Mouse (Mus musculus) gastrocnemius, postnatal 14 days (tissue): ENCODE data around the gene Dock2. TPM values are rescaled to one million over a fixed set of nuclear protein-coding genes. Genes with fewer than 3 reads are reported as not detected.
"Not testable (repeated sequence)": the region's sequence is repeated elsewhere in the genome, so short reads cannot be mapped to it uniquely, and the experiment has no call there.

Source experiments
- DNase-seq: peaks from one replicate; pipeline ENCODE4 v3.0.0; 2021; ENCODE audit warnings: mixed read lengths
- intact Hi-C: fragments of 180-260 bp; cut with DNase I; formaldehyde crosslinking; loops from one replicate; pipeline ENCODE4 v1.15.1; 2025; ENCODE audit warnings: low total_unique reads
- long read RNA-seq, 2 experiments: library from polyadenylated mRNA; stranded (forward); transcript quantifications; one replicate each; pipeline ENCODE4 v2.0.0; 2021
- total RNA-seq, 2 experiments: library from RNA; stranded (reverse); gene quantifications; 2 replicates each; pipeline ENCODE4 v1.2.3; 2021

Gene Dock2
- total RNA-seq = 1 to 10 TPM in 1 of 2 experiments, under 1 TPM in 1; 1.00 to 1.1 TPM
- long read RNA-seq, experiment 1, partial matches to known transcripts = 1 of 1 reads
- long read RNA-seq, experiment 1, other reads (novel, unspliced or antisense) = 0 of 1 reads
- long read RNA-seq, experiment 2 = 0 reads

GRCm38 (mm10) chr11:34783587-34784043 is at the start of gene Dock2:
Dock2 (minus strand) TSS chr11:34783892.
- intact Hi-C loops = no loop called here

DNA sequence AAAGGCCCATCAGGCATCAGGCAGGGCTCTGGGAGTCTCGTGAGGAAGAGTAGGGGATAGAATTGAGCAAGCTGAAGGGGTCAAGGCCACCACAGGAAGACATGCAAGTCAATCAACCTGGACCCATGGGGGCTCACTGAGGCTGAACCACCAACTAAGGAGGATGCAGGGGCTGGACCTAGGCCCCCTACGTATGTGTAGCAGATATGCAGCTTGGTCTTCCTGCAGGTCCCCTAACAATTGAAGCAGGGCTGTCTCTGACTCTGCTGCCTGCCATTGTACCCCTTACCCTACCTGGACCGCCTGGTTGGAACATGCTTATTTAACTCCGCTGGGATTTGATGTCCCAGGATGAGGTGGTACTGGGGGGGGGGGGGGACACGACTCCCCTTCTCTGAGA is 49.0 kb upstream of the Dock2 start:
- intact Hi-C loops = no loop called here
- DNase-seq = no peak

More at GRCm38 (mm10) chr11:34783587-34784043, at the start of gene Dock2:
- no peak for DNase-seq

DNA sequence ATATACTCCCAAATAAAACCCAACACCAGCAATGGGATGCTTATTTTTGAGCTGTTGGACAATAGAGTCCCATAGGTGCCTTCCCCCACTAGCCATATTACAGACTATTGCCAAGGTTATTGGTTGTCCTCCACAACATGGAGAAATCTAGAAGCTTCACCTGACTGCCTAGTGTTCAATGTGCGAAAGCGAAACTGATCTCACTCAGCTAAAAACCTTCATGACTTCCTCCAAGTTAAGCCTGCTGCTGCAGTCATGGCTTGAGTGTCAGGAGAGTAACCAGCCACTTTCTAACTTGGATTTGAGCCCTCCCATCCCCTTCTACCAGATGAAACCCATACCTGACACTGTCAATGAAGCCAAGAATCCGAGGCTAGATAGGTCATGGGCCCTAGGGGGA is 44.1 kb upstream of the Dock2 start:
- DNase-seq = no peak
- intact Hi-C loops = no loop called here

DNA sequence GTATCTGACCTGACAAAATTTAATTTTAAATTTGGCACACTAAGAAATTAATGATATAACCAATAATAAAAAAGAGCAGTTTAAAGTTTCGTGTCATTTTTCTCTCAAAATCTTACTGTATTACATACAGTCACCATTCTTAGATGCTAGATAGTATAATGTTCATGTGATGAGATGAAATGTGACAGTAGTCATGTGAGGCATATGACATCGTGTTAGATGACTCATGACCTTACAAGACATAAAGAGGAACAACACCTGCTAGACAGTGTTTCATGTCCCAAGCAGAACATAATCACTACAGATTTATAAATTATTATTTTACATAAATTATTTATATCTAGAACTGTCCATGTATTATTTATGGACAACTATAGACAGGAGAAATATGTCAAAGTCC is 43.2 kb upstream of the Dock2 start:
- DNase-seq = no peak
- intact Hi-C loops = no loop called here

- intact Hi-C loops = no loop called here
- no peak for DNase-seq
These were observed 41.1 kb upstream of the Dock2 start for GRCm38 (mm10) chr11:34824791-34825190.

DNA sequence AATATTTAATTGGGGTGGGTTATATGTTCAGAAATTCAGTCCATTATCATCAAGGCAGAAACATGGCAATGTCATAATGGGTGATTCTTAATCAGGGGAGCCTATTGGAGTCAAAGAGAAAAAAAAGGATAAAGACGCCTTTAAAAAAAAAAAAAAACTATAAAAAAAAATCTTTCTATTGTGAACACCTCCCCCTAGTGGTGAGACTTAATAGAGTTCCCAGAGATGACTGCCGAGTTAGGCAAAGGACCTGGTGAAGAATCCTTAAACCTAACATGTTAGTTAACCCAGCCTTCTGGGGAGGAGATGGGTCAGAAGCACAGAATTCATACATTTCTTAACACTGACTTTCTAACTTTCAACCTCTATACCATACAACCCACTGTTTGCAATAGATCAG is 31.1 kb upstream of the Dock2 start:
- DNase-seq = no peak
- intact Hi-C loops = loop anchor here (5.0 kb wide), 1 partner anchor 587 kb away; no protein-coding TSS in a partner anchor

- intact Hi-C loops = no loop called here
- no peak for DNase-seq
These were observed 30.6 kb upstream of the Dock2 start for GRCm38 (mm10) chr11:34814319-34814718.

GRCm38 (mm10) chr11:34805026-34805425 is 21.3 kb upstream of the Dock2 start:
- intact Hi-C loops, DNase-seq: not testable (repeated sequence)

- DNase-seq, intact Hi-C loops: not testable (repeated sequence)
These were observed 14.4 kb upstream of the Dock2 start for GRCm38 (mm10) chr11:34798066-34798465.

DNA sequence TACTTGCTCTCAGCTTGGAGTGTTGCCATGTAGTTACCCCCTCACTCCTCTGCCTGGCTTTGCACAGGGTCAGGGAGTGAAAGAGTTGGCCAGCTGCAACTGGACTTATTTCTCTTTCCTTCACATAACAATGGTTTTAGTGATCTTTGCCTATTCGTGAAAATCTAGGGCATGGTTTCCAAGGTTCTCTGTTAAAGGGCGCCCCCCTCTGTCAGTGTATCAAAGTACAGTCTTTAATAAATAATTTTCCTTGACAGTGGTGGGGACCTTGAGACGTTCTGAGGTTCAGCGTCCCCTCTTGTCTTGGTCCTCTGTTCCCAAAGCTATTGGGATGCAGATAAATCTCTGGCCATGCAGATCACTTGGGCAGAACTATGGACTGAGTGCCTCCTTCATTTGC is 12.4 kb upstream of the Dock2 start:
- no peak for DNase-seq
- intact Hi-C loops = no loop called here

DNA sequence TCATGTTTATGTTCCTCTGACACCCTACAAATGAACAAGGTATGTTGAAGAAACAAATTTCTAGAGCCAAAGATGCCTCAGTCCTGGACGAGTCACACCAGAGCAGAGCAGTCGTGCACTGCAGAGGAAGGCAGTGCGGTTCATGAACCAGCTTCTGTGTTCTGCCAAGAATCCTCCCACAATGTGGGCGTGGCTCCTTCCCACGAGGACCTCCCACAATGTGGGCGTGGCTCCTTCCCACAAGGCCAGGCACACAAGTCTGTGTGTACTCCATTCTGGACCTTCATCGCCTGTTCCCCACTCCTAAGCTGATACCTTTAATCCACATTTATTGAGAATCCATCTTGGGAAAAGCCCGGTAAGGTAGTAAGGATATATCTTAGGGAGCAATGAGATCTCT is 8.2 kb upstream of the Dock2 start:
- no peak for DNase-seq
- intact Hi-C loops = no loop called here

DNA sequence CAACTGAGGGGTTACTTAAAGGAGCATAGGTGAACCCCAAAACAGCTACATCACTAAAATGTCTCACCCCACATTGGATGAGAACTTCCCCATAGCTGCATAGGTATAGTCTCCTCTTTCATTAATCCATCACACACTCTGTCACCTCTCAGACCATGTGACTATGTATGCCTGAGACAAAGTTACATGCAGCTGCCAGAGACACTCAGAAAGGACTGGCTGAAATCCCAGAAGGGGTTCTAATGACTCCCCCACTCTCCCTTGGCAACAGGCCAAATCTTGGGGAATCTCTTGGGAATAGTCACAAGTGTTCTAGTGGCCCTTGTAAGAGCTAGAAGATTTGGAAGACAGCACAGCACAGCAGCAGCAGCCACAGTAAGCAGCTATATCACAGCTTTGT is 1.2 kb upstream of the Dock2 start:
- no peak for DNase-seq

GRCm38 (mm10) chr11:34782516-34783430 is 919 bp downstream of the Dock2 start:
- no peak for DNase-seq
- intact Hi-C loops = no loop called here

More for the DNA sequence above, 1.2 kb upstream of the Dock2 start:
- intact Hi-C loops = no loop called here

- DNase-seq = no peak
- intact Hi-C loops = no loop called here
These were observed 2.9 kb downstream of the Dock2 start for GRCm38 (mm10) chr11:34780786-34781185.

DNA sequence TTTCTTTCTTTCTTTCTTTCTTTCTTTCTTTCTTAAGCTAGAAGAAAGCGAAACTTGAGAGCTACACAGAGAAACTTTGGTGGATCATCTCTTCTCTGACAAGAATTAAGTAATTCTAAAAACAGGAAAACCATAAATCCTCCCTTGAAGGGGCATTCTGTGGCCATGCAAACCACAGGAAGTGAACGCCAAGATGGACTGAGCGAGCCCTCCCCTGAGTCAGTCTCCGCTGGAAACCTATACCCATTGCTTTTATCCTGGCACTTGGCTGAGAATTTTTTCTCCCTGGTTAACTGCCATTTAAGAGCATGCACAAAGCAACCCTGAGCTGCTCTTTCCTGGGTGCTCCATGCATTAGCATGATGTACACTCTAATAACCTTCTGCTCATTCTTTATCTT is 3.7 kb downstream of the Dock2 start:
- no peak for DNase-seq
- intact Hi-C loops = no loop called here

GRCm38 (mm10) chr11:34778351-34778750 is 5.3 kb downstream of the Dock2 start:
- DNase-seq = no peak
- intact Hi-C loops = no loop called here

DNA sequence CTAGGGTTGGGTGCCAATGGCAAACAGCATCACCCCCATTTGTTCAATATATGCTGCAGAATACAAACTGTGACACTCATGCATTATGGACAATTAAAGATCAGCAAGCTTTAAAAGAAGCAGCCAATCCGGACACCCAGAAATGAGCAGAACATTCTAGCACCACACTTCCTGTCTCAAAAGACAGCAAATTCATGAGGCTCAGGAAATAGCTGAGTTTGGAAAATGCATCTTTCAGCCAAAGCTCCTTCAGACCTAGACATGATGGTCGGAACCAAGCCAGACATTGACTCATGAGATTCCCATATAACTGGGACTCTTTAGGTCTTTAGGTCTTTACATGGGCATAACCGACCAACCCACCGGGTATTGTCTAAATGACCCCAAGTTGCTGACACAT is 6.2 kb downstream of the Dock2 start:
- intact Hi-C loops = no loop called here
- DNase-seq = no peak

DNA sequence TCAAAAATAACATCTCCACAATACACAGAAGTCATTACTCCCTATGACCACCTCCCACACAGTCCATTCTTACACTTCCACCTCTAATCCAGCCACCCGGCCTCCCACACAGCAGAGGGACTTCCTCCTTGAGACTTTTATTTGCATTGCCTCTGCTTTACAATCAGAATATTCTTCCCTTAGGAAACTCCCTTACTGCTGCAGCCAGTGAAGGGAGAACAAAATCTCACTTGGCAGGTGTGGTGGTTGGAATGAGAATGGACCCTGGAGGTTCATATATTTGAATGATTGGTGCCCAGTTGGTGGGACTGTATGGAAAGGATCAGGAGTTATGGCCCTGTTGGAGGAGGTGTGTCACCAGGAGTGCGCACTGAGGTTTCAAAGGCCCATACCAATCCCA is 7.6 kb downstream of the Dock2 start:
- intact Hi-C loops = no loop called here
- DNase-seq = no peak

- no peak for DNase-seq
- intact Hi-C loops = no loop called here
These were observed 9.1 kb downstream of the Dock2 start for GRCm38 (mm10) chr11:34774636-34775035.

GRCm38 (mm10) chr11:34773304-34773895 is 10.3 kb downstream of the Dock2 start:
- intact Hi-C loops = no loop called here
- no peak for DNase-seq
